Mouse (Mus musculus): ENCODE measurements around the gene Rap1gap.

- TF ChIP-seq CTCF (IDR thresholded peaks at IDR 0.05; ENCODE audit: low read depth) (peak; percentile 94), EP300 (IDR thresholded peaks at IDR 0.05; ENCODE audit: low read depth) (no peak)
Measured at GRCm38 (mm10) chr4:137682961-137683453, 18.5 kb downstream of the Rap1gap start.
